Mouse (Mus musculus) megakaryocyte, embryonic 14.5 days (primary cell): ENCODE measurements around the gene Ybey.

Experiments
- FLI1 ChIP-seq: IDR thresholded peaks from 2 replicates; pipeline ENCODE4 v1.6.1; 2012; ENCODE audit warnings: low read length, inconsistent platforms, mixed read lengths
- GATA1 ChIP-seq: IDR thresholded peaks from 3 replicates; pipeline ENCODE4 v1.6.1; 2012; ENCODE audit warnings: mixed read lengths, low read length, inconsistent platforms, borderline replicate concordance

GRCm38 (mm10) chr10:76495501-76495900 lies 26.6 kb upstream of the Ybey start:
- TF ChIP-seq GATA1 (no peak), FLI1 (no peak)
